In genomic region chr16:63717317-63717716, GRCm38 (mm10) we compare ENCODE assay signal across 26 mouse cellular contexts.
"Had no signal": no experiment of that assay in that cellular context is flagged by ENCODE, and none has a peak within 500 bp of the region (broad histone marks: within the 10 kb centered on the region; RNA-seq: fewer than 3 reads in every experiment).

No protein-coding gene starts in this region.

- H3K4me1 ChIP-seq: heart, embryonic 10.5 days; heart, embryonic 12.5 days; hindbrain, embryonic 10.5 days; hindbrain, embryonic 12.5 days; intestine, embryonic 15.5 days; limb, embryonic 13.5 days; limb, embryonic 15.5 days; liver, embryonic 12.5 days had no signal

- H3K36me3 ChIP-seq: heart, embryonic 10.5 days; heart, embryonic 12.5 days; hindbrain, embryonic 10.5 days; hindbrain, embryonic 12.5 days; intestine, embryonic 15.5 days; limb, embryonic 13.5 days; limb, embryonic 15.5 days; liver, embryonic 12.5 days had no signal

- H3K27ac ChIP-seq: heart, embryonic 10.5 days; hindbrain, embryonic 10.5 days; hindbrain, embryonic 12.5 days; hindbrain, embryonic 14.5 days; intestine, embryonic 15.5 days; limb, embryonic 13.5 days; limb, embryonic 15.5 days; liver, embryonic 12.5 days; liver, embryonic 14.5 days had no signal

- H3K4me3 ChIP-seq: heart, embryonic 10.5 days; heart, embryonic 12.5 days; hindbrain, embryonic 10.5 days; hindbrain, embryonic 12.5 days; intestine, embryonic 15.5 days; limb, embryonic 13.5 days; limb, embryonic 15.5 days; liver, embryonic 12.5 days had no signal

- ATAC-seq: hindbrain, embryonic 16.5 days; inflammation-experienced regulatory T-cells, adult 6 months; intestine, embryonic 15.5 days; intestine, postnatal 0 days; liver, embryonic 12.5 days had no signal

- DNase-seq: gastrocnemius, postnatal 14 days; gastrocnemius, postnatal 36 days; heart, adult 18-20 months; heart, postnatal 10 days; heart, postnatal 4 days; kidney, adult 18-20 months; kidney, adult 8-10 months; kidney, postnatal 10 days; kidney, postnatal 25 days; kidney, postnatal 4 days; layer of hippocampus, adult 9-11 months; layer of hippocampus, postnatal 36 days; left cerebral cortex, postnatal 4 days had no signal

- H3K9ac ChIP-seq: heart, embryonic 12.5 days; hindbrain, embryonic 12.5 days; hindbrain, embryonic 14.5 days; intestine, embryonic 15.5 days; limb, embryonic 13.5 days; limb, embryonic 15.5 days; liver, embryonic 12.5 days; liver, embryonic 14.5 days had no signal

- H3K9me3 ChIP-seq: heart, embryonic 10.5 days; heart, embryonic 12.5 days; hindbrain, embryonic 10.5 days; hindbrain, embryonic 12.5 days; intestine, embryonic 15.5 days; limb, embryonic 13.5 days; limb, embryonic 15.5 days; liver, embryonic 12.5 days had no signal

- H3K4me2 ChIP-seq: heart, embryonic 12.5 days; hindbrain, embryonic 12.5 days; hindbrain, embryonic 14.5 days; intestine, embryonic 15.5 days; limb, embryonic 13.5 days; limb, embryonic 15.5 days; liver, embryonic 12.5 days had no signal

- H3K27me3 ChIP-seq: heart, embryonic 12.5 days; hindbrain, embryonic 12.5 days; intestine, embryonic 15.5 days; limb, embryonic 13.5 days; limb, embryonic 15.5 days; liver, embryonic 12.5 days had no signal
